Mouse (Mus musculus): ENCODE measurements around the gene Ptgis. TPM values are rescaled to one million over a fixed set of nuclear protein-coding genes. Genes with fewer than 3 reads are reported as not detected.

Ptgis gene
- total RNA-seq, 2 experiments from 2014 or later, result not detected

GRCm38 (mm10) chr2:167265021-167265420, 24.6 kb upstream of the Ptgis start:
- ATAC-seq (replicated peaks; ENCODE audit: low FRiP score, poor library complexity, severe bottlenecking), result no peak

DNA sequence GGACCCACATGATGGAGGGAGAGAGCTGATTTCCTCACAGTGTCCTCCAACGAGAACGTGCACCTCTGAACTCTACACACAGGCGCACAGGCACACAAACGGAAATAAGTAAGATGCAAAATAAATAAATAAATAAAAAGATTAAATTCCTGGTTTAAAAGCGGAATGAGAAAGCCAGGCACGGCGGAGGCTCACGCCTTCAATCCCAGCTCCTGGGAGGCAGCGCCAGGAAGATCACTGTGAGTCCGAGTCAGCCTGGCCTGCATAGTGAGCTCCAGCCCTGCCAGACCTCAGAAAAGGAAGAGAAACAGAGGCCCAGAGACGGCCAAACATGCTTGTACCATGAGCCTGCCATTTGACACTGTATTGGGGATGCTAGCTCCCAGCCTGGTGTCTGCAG, 23.5 kb upstream of the Ptgis start:
- ATAC-seq (replicated peaks; ENCODE audit: low FRiP score, poor library complexity, severe bottlenecking), result no peak

GRCm38 (mm10) chr2:167263040-167263810, 22.8 kb upstream of the Ptgis start:
- ATAC-seq (replicated peaks; ENCODE audit: low FRiP score, poor library complexity, severe bottlenecking), result no peak

- no peak for ATAC-seq (replicated peaks; ENCODE audit: low FRiP score, poor library complexity, severe bottlenecking)
These were observed 22.0 kb upstream of the Ptgis start for GRCm38 (mm10) chr2:167262433-167262832.

DNA sequence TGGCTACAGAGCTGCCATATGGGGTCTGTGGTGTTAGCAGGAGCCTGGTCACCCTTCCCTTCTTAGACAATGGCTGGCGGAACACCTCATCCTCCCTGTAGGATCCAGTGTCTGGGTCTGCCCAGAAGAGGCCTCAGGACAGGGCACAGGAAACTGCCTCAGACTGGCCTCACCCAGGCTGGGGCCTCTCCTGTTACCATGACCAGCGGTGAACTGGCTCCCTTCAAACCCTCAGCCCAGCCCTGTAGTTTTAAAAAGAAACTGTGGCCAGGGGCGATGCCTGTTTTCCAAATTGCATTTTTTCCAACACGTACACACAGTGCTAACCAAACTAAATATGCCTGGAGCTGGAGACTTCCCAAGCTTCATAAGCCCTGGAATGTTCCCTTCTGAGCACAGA, 20.7 kb upstream of the Ptgis start:
- no peak for ATAC-seq (replicated peaks; ENCODE audit: low FRiP score, poor library complexity, severe bottlenecking)

DNA sequence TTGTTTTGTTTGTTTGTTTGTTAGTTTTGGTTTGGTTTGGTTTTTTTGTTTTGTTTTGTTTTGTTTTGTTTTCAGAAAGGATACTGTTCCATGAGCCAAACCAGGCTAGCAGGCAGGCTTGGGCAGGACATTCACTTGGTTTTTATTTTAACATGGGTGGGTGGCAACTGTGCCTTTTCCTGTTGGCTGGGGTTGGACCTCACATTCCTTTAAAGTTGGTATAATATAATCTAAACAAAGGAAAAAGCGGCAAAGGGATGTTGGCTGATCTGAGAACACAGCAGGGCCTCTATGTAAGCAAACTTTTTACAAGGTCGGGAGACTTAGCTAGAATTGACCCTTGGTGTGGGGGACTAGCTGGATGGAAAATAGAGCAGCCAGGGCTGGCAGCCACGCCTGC, 17.4 kb upstream of the Ptgis start:
- ATAC-seq (replicated peaks; ENCODE audit: low FRiP score, poor library complexity, severe bottlenecking), result no peak

- ATAC-seq (replicated peaks; ENCODE audit: low FRiP score, poor library complexity, severe bottlenecking), result no peak
These were observed 14.4 kb upstream of the Ptgis start for GRCm38 (mm10) chr2:167254808-167255207.

DNA sequence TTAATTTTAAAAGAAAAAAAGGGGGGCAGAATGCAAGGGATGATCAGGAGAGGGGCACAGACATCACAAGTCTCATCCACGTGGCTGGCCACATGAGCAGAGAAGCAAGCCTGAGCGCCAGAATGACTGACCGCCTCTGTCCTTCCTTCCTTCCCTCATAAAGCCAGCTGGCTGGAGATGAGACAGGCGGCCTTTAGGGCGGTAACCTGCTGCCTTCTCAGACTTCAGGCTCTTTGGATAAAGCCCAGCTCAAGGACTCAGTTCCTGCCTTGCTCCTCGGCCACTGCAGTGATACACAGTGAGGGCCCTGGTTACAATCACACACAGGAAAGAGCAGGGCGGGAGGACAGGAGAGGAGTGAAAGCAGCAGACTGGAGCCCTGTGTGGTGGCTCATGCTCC, 13.8 kb upstream of the Ptgis start:
- no peak for ATAC-seq (replicated peaks; ENCODE audit: low FRiP score, poor library complexity, severe bottlenecking)

- no peak for ATAC-seq (replicated peaks; ENCODE audit: low FRiP score, poor library complexity, severe bottlenecking)
These were observed 13.1 kb upstream of the Ptgis start for GRCm38 (mm10) chr2:167253476-167253875.

GRCm38 (mm10) chr2:167252057-167252687, 11.8 kb upstream of the Ptgis start:
- no peak for ATAC-seq (replicated peaks; ENCODE audit: low FRiP score, poor library complexity, severe bottlenecking)

DNA sequence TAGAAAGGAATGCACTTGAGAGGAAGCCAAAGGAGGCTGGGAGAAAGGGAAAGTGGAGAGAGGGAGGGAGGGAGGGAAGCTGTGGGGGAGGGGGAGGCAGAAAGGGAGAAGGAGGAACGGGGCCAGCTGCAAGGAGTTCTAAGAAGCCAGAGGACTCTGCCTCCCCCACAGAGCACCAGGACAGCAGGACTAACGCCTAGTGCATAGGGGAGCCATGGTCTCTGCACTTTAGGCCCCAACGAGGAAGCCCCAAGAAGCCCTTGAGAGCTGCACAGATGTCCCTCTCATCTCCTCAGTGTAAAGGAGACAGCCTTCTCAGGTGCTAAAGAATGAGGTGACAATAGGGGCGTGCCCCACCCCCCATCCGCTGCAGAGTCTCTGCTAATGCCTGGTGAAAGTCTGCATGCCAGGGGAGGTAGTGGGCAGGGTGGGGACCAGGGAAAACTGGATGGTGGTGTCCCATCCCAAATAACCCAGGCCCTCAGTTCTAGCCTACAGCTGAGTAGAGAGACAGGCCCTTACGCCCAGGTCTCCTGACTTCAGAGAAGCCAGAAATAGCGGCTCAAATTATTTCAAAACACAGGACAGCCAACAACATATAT, 10.4 kb upstream of the Ptgis start:
- ATAC-seq (replicated peaks; ENCODE audit: low FRiP score, poor library complexity, severe bottlenecking), result no peak

- no peak for ATAC-seq (replicated peaks; ENCODE audit: low FRiP score, poor library complexity, severe bottlenecking)
These were observed 9.8 kb upstream of the Ptgis start for GRCm38 (mm10) chr2:167250003-167250735.

DNA sequence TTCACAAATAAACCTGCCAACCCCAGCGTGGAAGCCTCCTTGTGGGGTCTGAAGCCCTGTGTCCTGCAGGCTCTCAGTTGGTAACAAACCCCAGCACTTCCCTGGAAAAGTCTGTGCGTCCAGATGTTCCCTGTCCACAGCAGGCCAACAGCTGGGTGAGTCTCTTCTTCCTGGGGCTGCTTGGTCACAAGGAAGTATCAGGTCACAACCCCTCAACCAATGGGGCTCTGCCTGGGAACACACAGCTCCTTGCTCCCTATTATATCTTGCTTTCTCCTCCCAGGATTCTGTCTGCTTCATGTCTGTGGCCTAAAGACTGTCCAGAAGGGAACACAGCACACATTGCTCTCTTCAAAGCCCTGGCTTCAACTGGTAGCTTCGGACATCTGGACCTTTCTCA, 9.2 kb upstream of the Ptgis start:
- ATAC-seq (replicated peaks; ENCODE audit: low FRiP score, poor library complexity, severe bottlenecking), result no peak

DNA sequence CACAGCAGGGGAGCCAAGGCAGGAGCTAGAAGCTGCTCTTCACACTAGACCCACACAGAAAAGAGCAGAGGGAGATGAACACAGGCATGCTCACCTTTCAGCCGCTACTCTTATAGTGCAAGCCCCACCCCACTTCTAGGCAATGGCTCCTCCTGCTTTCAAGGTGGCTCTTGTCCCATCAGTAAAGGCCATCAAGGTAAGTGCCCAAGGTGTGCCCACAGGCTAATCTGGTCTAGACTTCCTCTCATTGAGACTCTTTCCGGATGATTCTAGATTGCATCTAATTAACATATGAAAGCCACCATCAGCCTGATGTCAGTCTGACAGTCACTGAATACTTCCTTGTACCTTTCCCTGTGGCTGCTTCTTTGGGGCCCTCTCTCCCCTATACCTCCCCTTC, 7.4 kb upstream of the Ptgis start:
- no peak for ATAC-seq (replicated peaks; ENCODE audit: low FRiP score, poor library complexity, severe bottlenecking)

- ATAC-seq (replicated peaks; ENCODE audit: low FRiP score, poor library complexity, severe bottlenecking), result no peak
These were observed 6.3 kb upstream of the Ptgis start for GRCm38 (mm10) chr2:167246704-167247103.

- no peak for ATAC-seq (replicated peaks; ENCODE audit: low FRiP score, poor library complexity, severe bottlenecking)
These were observed 4.5 kb upstream of the Ptgis start for GRCm38 (mm10) chr2:167244892-167245291.

GRCm38 (mm10) chr2:167243831-167244563, 3.6 kb upstream of the Ptgis start:
- ATAC-seq (replicated peaks; ENCODE audit: low FRiP score, poor library complexity, severe bottlenecking), result no peak

DNA sequence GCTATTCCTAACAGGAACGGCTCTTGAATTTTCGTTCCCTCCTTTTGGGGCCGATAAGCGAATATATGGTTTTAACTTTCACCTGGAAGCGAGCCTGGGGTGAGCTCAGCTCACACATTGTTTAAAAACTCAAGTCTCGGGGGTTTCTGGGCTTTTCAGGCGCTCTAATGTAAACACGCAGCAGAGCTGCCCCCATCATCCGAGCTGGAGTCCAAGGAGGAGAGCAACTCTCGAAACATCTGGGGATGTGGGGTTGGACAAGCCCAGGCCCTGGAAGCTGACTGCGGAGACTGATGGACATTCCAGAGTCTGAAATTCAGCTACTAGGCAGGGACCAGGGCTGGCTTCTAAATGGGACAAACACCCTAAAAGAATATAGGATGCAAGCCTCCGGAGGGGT, 1.1 kb downstream of the Ptgis start:
- ATAC-seq (replicated peaks; ENCODE audit: low FRiP score, poor library complexity, severe bottlenecking), result no peak

DNA sequence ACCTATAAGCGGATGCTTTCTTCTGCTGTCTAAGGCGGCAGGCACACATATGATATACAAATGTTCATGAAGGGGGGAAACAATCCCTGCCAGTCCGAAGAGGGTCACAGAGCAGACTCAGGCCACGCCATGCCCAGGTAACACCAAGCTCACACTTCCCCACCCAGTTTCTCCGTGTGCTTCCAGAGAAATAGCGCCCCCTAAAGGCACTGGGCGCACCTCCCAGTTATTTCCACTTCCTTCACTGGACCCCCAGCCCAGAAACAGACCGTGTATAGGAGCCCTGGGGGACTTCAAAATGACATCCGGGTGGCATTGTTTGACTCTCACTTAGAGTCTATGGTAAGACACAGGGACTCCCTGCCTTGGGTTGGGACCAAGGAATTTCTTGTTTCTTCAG, 3.2 kb downstream of the Ptgis start:
- no peak for ATAC-seq (replicated peaks; ENCODE audit: low FRiP score, poor library complexity, severe bottlenecking)

- ATAC-seq (replicated peaks; ENCODE audit: low FRiP score, poor library complexity, severe bottlenecking), result no peak
These were observed 4.2 kb downstream of the Ptgis start for GRCm38 (mm10) chr2:167236174-167236573.
